Comparison of ENCODE assay signal across 9 mouse cellular contexts in the genomic region with DNA sequence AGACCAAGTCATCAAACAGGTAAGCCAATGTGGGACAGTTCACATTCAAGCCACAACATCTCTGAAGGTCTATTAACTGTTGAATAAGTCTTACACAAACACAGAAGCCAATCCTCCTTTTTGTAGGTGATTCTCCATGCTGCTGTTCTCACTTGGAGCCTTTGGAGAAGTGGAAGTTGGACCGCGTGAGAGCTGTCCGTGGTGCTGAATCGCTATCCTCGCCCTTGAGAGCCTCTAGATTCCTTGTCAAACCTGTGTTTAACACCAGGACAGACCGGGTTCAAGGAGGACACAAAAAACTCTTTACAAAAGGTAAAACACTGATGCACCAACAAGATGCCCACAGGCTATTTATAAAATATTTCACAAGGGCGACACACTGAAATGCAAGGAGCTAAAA.
DNase-seq lines count a peak whose midpoint lies in the region; ATAC-seq and TF ChIP-seq lines count a peak whose summit lies in the region.
"Had no signal": no experiment of that assay in that cellular context is flagged by ENCODE, and none has a peak within 500 bp of the region (broad histone marks: within the 10 kb centered on the region; RNA-seq: fewer than 3 reads in every experiment).

No protein-coding gene starts in this region.

- TF ChIP-seq POLR2A in thymus, adult 2 months (IDR thresholded peaks at IDR 0.05; ENCODE audit: control insufficient read depth, extremely low read depth, insufficient read depth, low read length, poor library complexity): no peak
- no peak for TF ChIP-seq POLR2A in lung, adult 2 months (IDR thresholded peaks at IDR 0.05; ENCODE audit: borderline replicate concordance, extremely low read depth, low read depth, low read length)

- no peaks in the 10 kb centered on the region for H3K9me3 ChIP-seq in forebrain, embryonic 10.5 days
- no peaks in the 10 kb centered on the region for H3K9me3 ChIP-seq in forebrain, postnatal 0 days (ENCODE audit: low read length)
- H3K9me3 ChIP-seq: midbrain, embryonic 12.5 days had no signal

- no peak for ATAC-seq in forebrain, postnatal 0 days

- no peak overlapping the region for H3K9ac ChIP-seq in forebrain, postnatal 0 days
- H3K9ac ChIP-seq: midbrain, embryonic 12.5 days had no signal

- peak; percentile 56 for DNase-seq in forebrain, embryonic 10.5 days (ENCODE audit: extremely low spot score, low spot score)
- no peak for DNase-seq in forebrain, postnatal 0 days
- peak; percentile 4 for DNase-seq in thymus, adult 2 months
- DNase-seq in thymus, postnatal 10 days (ENCODE audit: low spot score in 2 of 2): no peak
- DNase-seq in gastrocnemius, postnatal 4 days (ENCODE audit: low spot score in 2 of 2): peak; percentile 39 to 67
- DNase-seq in lung, adult 2 months: peak; percentile 5
- DNase-seq in cerebellum, adult 9-10 months: no peak
- DNase-seq in cerebellum, postnatal 14 days: no peak

- H3K36me3 ChIP-seq in forebrain, embryonic 10.5 days (replicated peaks): no peaks in the 10 kb centered on the region
- no peaks in the 10 kb centered on the region for H3K36me3 ChIP-seq in forebrain, postnatal 0 days (ENCODE audit: insufficient read depth)
- no peaks in the 10 kb centered on the region for H3K36me3 ChIP-seq in thymus, adult 2 months (ENCODE audit: control insufficient read depth, insufficient read depth, low read length)
- H3K36me3 ChIP-seq: midbrain, embryonic 12.5 days had no signal

- H3K27me3 ChIP-seq in forebrain, embryonic 10.5 days (ENCODE audit: poor library complexity, severe bottlenecking): no peaks in the 10 kb centered on the region
- no peaks in the 10 kb centered on the region for H3K27me3 ChIP-seq in forebrain, postnatal 0 days (ENCODE audit: insufficient read depth, low read length)
- H3K27me3 ChIP-seq in thymus, adult 2 months (ENCODE audit: control insufficient read depth, insufficient read depth, low read length): no peaks in the 10 kb centered on the region
- H3K27me3 ChIP-seq: midbrain, embryonic 12.5 days had no signal

- H3K4me3 ChIP-seq in forebrain, embryonic 10.5 days: no peak overlapping the region
- H3K4me3 ChIP-seq in forebrain, postnatal 0 days (ENCODE audit: low read depth, low read length): no peak overlapping the region
- no peak overlapping the region for H3K4me3 ChIP-seq in thymus, adult 2 months (ENCODE audit: control insufficient read depth, insufficient read depth, low read length)
- no peak overlapping the region for H3K4me3 ChIP-seq in lung, adult 2 months (replicated peaks; ENCODE audit: extremely low read depth, low read depth, low read length)
- H3K4me3 ChIP-seq: midbrain, embryonic 12.5 days had no signal

- no peak for TF ChIP-seq CTCF in forebrain, postnatal 0 days (IDR thresholded peaks at IDR 0.05; ENCODE audit: low read depth)
- TF ChIP-seq CTCF in thymus, adult 2 months (IDR thresholded peaks at IDR 0.05; ENCODE audit: borderline replicate concordance, control insufficient read depth, extremely low read depth, insufficient read depth, low read length, poor library complexity): no peak
- TF ChIP-seq CTCF in lung, adult 2 months (IDR thresholded peaks at IDR 0.05; ENCODE audit: insufficient read depth, low read length): no peak

- H3K4me2 ChIP-seq in forebrain, postnatal 0 days (ENCODE audit: low read depth): no peak overlapping the region
- H3K4me2 ChIP-seq: midbrain, embryonic 12.5 days had no signal

- no peaks in the 10 kb centered on the region for H3K4me1 ChIP-seq in forebrain, embryonic 10.5 days
- no peaks in the 10 kb centered on the region for H3K4me1 ChIP-seq in forebrain, postnatal 0 days (ENCODE audit: insufficient read depth)
- H3K4me1 ChIP-seq in thymus, adult 2 months (replicated peaks; ENCODE audit: control insufficient read depth, insufficient read depth, low read length): no peaks in the 10 kb centered on the region
- no peaks in the 10 kb centered on the region for H3K4me1 ChIP-seq in lung, adult 2 months (ENCODE audit: control insufficient read depth, insufficient read depth, low read length)
- H3K4me1 ChIP-seq: midbrain, embryonic 12.5 days had no signal

- no peak overlapping the region for H3K27ac ChIP-seq in forebrain, embryonic 10.5 days
- H3K27ac ChIP-seq in forebrain, postnatal 0 days (ENCODE audit: low read depth, low read length): no peak overlapping the region
- no peak overlapping the region for H3K27ac ChIP-seq in thymus, adult 2 months (ENCODE audit: control insufficient read depth, insufficient read depth, low read length)
- H3K27ac ChIP-seq: midbrain, embryonic 12.5 days had no signal

- 19% methylated on average over 7 of the region's 7 CpGs for WGBS in forebrain, embryonic 10.5 days
- 22% methylated on average over 7 of the region's 7 CpGs for WGBS in forebrain, postnatal 0 days
- WGBS in thymus, adult 2 months: 32% methylated on average over 7 of the region's 7 CpGs
- WGBS in lung, adult 2 months: 22% methylated on average over 7 of the region's 7 CpGs

Comparison
In these comparisons a context has a peak if more than half of its experiments do, and no peak if none do; other contexts are left out.
1. DNase-seq: peak in forebrain, embryonic 10.5 days (single experiment), thymus, adult 2 months (single experiment), gastrocnemius, postnatal 4 days (2 of 2) and lung, adult 2 months (single experiment); none in forebrain, postnatal 0 days (single experiment), thymus, postnatal 10 days (0 of 2), cerebellum, adult 9-10 months (single experiment) and cerebellum, postnatal 14 days (0 of 2).